Mouse (Mus musculus) gastrocnemius, postnatal 14 days (tissue): ENCODE data around the gene Cdnf. TPM values are rescaled to one million over a fixed set of nuclear protein-coding genes. Genes with fewer than 3 reads are reported as not detected.

Experiments used
- DNase-seq: peaks from one replicate; pipeline ENCODE4 v3.0.0; 2021; ENCODE audit warnings: mixed read lengths
- intact Hi-C: fragments of 180-260 bp; cut with DNase I; formaldehyde crosslinking; loops from one replicate; pipeline ENCODE4 v1.15.1; 2025; ENCODE audit warnings: low total_unique reads
- total RNA-seq, 2 experiments: library from RNA; stranded (reverse); gene quantifications; 2 replicates each; pipeline ENCODE4 v1.2.3; 2021

Cdnf gene
- total RNA-seq, 2 experiments from 2014 or later, result 22.1 to 24.0 TPM

- no peak for DNase-seq
- intact Hi-C loops, result loop anchor here (2.0 kb wide), 1 partner anchor 62 kb away; no protein-coding TSS in a partner anchor
These were observed 62.3 kb downstream of the Cdnf start for GRCm38 (mm10) chr2:3575140-3575539.

Other genes with a start within 250 kb of the Cdnf start
- gene Nmt2, start 228.8 kb upstream of the Cdnf start, total RNA-seq, result 1 to 10 TPM; 7.4 to 9.6 TPM
- 1 to 10 TPM; 5.2 to 5.6 TPM for gene Rpp38, start 180.4 kb upstream of the Cdnf start, total RNA-seq
- under 1 TPM; 0.43 to 0.64 TPM for gene Acbd7, start 176.9 kb upstream of the Cdnf start, total RNA-seq
- gene Olah, start 115.8 kb upstream of the Cdnf start, total RNA-seq, result not detected
- gene Meig1, start 90.4 kb upstream of the Cdnf start, total RNA-seq, result not detected
- 1 to 10 TPM; 2.0 to 2.2 TPM for gene Dclre1c, start 88.9 kb upstream of the Cdnf start, total RNA-seq
- 1 to 10 TPM in 1 of 2 experiments, under 1 TPM in 1; 0.78 to 1.6 TPM for gene Suv39h2, start 38.0 kb upstream of the Cdnf start, total RNA-seq
- 1 to 10 TPM; 1.1 to 1.2 TPM for gene Gm45902, start 240 bp upstream of the Cdnf start, total RNA-seq
- gene Hspa14, start 216 bp upstream of the Cdnf start, total RNA-seq, result 10 to 100 TPM; 14.8 to 16.1 TPM
- 1 to 10 TPM; 5.1 to 7.3 TPM for gene Fam107b, start 57.5 kb downstream of the Cdnf start, total RNA-seq